Mouse (Mus musculus): Measurements from ENCODE around the gene Ndp. TPM values are rescaled to one million over a fixed set of nuclear protein-coding genes. Genes with fewer than 3 reads are reported as not detected.
A peak's percentile ranks its signal among the peaks of the same experiment; 100 is the strongest.

Ndp gene
- polyA plus RNA-seq (2015; fragmentation: Nextera tagmentation; extraction: Ambion mirVana) = 8.6 and 8.8 TPM in 2 replicates

DNA sequence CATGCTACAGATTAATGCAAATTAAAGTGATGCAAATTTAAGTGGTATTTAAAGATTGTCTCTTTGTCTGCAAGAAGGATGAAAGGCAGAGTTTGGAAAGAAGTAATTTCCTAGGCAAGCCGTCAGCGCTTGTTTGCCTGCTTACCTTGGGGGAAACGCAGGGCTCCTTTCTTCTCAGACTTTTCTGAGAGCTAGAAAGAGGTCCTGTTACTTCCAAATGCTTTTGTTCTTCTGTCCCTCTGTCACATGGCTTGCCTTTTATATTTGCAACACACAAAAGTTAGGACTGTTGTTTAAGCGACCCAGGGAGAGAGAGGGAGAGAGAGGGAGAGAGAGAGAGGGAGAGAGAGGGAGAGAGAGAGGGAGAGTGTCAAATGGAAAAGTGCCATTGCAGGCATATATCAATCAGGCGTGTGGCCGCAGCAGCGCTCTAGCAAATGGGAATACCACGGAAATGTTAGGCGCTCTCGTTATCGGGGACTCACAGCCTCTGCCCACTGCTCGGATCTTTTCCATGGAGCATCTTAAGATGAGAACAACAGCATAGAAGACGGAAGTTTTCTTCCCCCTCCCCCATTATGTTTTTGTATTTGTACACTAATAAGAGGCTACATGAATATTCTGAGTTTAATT lies at the start of gene Ndp:
TSS of gene Ndp (minus strand) at position 534 of the 633 bp plus-strand sequence.
- peak; percentile 38; the same call in 1 of the 2 replicates for ATAC-seq (ENCODE audit: low read depth)
- peak within 1 kb of the TSS; percentile 31 for H3K4me3 ChIP-seq
- H3K4me1 ChIP-seq (replicated peaks) = no peaks in the 10 kb centered on the region
- H3K36me3 ChIP-seq = no peaks in the 10 kb centered on the region
- H3K9ac ChIP-seq = peak within 1 kb of the TSS; percentile 41
- WGBS = 19% methylated on average over 13 of the region's 13 CpGs
- no peaks in the 10 kb centered on the region for H3K9me3 ChIP-seq
- no peaks in the 10 kb centered on the region for H3K27me3 ChIP-seq
- H3K27ac ChIP-seq (replicated peaks) = peak within 1 kb of the TSS; percentile 54
- H3K4me2 ChIP-seq = peak within 1 kb of the TSS; percentile 58

DNA sequence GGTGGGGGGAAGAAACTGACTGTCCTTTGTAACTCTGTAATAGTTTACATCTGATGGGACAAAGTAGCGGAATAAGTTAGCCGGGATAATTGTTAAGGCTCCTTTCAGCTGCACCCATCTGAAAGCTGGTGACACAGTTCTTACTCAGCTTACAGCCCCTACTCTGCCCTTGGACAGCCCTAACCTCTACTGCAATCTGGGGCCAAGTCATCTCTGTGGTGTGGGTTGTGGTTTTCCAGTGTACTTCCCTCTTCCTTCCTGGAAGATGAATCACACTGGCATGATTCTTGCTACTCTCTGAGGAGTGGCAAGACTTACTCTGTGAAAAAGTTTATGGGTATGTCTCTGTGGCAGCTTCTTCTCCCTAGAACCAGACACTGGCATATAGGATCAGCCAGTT lies 43.2 kb upstream of the Ndp start:
- no peak overlapping the region for H3K9ac ChIP-seq
- ATAC-seq (ENCODE audit: low read depth) = no peak
- no peak overlapping the region for H3K4me3 ChIP-seq
- WGBS = 79% methylated on average over 2 of the region's 2 CpGs
- H3K4me1 ChIP-seq (replicated peaks) = no peaks in the 10 kb centered on the region
- no peak overlapping the region for H3K27ac ChIP-seq (replicated peaks)
- H3K36me3 ChIP-seq = no peaks in the 10 kb centered on the region
- no peaks in the 10 kb centered on the region for H3K9me3 ChIP-seq
- no peaks in the 10 kb centered on the region for H3K27me3 ChIP-seq
- H3K4me2 ChIP-seq = no peak overlapping the region

DNA sequence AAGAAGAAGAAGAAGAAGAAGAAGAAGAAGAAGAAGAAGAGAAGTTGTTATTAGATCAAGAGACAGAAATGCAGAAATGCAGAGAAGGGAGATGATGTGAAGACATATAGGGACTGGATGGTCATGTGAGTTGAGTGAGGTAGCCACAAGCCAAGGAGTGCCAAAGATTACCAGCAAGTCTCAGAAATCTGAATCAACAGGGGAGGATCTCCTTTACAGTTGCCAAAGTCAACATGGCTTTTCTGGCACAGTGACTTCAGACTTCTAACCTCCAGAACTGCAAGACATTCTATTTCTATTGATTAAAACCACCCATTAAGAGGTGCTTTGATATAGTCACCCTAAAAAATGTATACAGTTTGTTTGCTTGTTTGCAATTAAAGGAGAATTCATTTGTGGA lies 6.4 kb upstream of the Ndp start:
- H3K9ac ChIP-seq = no peak overlapping the region
- no peak overlapping the region for H3K4me2 ChIP-seq
- H3K4me1 ChIP-seq (replicated peaks) = no peaks in the 10 kb centered on the region
- no peak for ATAC-seq (ENCODE audit: low read depth)
- no peaks in the 10 kb centered on the region for H3K27me3 ChIP-seq
- H3K27ac ChIP-seq (replicated peaks) = no peak overlapping the region
- H3K4me3 ChIP-seq = no peak overlapping the region
- no peaks in the 10 kb centered on the region for H3K9me3 ChIP-seq
- H3K36me3 ChIP-seq = no peaks in the 10 kb centered on the region

DNA sequence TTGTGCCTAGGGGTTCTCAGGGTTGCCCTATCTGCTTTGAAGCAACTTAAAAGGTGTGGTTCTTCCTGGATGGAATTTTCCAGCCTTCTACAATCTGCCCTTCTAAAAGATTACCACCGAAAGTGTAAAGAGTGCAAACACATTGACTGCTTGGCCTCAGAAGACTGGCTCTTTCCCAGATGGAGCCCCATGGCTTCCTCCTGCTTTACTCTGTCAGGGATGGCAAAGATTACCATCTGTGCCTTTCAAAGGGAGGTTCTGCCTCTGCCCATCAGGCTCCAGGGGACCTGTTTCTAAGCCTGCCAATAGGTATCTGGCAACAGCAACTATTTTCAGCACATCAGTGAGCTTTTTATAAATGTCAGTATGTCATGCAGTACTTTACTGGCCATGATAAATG lies 1.5 kb upstream of the Ndp start:
- Histone ChIP-seq H3K27ac (replicated peaks) (no peak overlapping the region), H3K9me3 (no peaks in the 10 kb centered on the region), H3K4me1 (replicated peaks) (no peaks in the 10 kb centered on the region), H3K27me3 (no peaks in the 10 kb centered on the region), H3K4me2 (no peak overlapping the region), H3K9ac (no peak overlapping the region), H3K36me3 (no peaks in the 10 kb centered on the region), H3K4me3 (no peak overlapping the region)
- no peak for ATAC-seq (ENCODE audit: low read depth)
- 76% methylated on average over 1 of the region's 1 CpGs for WGBS

DNA sequence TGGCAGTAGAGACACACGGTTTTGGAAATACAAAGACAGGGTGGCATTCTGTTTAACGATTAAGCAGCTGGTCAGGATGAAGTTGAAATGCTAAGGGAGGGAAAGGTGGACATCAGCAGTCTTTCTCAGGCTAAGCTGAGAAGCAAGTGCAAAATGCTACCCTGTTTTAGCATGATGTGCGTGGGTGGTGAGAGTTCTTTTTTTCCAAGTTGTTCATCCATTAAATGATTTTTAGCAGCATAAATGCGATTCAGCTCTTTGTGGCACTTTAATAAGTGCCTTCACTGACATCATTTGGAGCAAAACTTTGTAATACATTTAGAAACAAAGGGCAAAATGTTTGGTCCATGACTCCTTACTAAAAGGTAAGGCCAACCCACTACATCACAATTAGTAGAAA lies 337 bp upstream of the Ndp start:
- Histone ChIP-seq H3K27ac (replicated peaks) (0 out of 2 replicates have a peak overlapping the region, but pooled peaks have one; percentile 54), H3K9ac (peak overlapping the region; percentile 41; the same call in 1 of the 2 replicates), H3K27me3 (no peaks in the 10 kb centered on the region), H3K9me3 (no peaks in the 10 kb centered on the region), H3K4me2 (peak overlapping the region; percentile 58), H3K36me3 (no peaks in the 10 kb centered on the region), H3K4me1 (replicated peaks) (no peaks in the 10 kb centered on the region), H3K4me3 (peak overlapping the region; percentile 31)
- ATAC-seq (ENCODE audit: low read depth) = no peak
- WGBS = 25% methylated on average over 4 of the region's 4 CpGs

DNA sequence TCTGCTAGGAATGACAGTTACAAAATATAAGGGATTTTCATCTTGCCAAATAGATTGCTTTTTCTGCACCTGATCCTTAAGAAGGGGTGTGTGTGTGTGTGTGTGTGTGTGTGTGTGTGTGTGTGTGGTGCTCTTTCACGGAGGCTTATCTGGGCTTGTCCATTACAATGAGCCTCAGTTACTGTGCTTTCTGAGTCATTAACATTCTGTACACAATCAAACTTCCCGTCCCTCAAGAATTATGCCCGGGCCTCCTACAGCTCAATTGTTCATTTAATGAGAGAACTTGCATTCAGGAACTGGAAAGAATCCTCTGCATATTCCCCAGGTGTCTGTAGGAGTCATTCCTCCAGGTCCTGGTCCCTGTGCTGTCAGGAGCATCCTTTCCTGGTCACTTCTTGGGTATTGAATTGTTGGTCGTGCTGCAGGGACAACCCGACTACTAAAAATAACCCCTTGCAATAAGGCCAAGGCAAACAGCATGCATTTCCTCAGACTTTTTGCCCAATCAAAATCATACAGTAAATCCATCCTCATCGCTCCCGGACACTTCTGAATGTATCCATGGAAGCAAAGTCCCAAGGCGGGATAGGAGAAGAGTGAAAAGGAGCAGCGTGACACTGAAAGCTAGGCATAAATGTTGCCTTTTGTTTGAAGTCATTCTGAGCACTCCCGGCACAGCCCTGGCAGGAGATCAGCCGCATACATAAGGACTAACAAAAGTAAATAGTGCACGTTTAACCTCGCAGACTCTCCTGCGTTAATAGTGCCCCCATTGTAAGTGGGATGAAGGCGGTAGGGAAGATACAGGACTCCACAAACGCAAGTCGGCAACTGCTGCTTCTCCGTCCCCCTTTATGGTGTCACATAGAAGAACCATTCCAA lies 1.1 kb downstream of the Ndp start:
- H3K36me3 ChIP-seq = no peaks in the 10 kb centered on the region
- no peaks in the 10 kb centered on the region for H3K4me1 ChIP-seq (replicated peaks)
- H3K27ac ChIP-seq (replicated peaks) = peak overlapping the region; percentile 54
- no peaks in the 10 kb centered on the region for H3K9me3 ChIP-seq
- peak; percentile 73 for ATAC-seq (ENCODE audit: low read depth)
- no peaks in the 10 kb centered on the region for H3K27me3 ChIP-seq
- peak overlapping the region; percentile 58 for H3K4me2 ChIP-seq
- peak overlapping the region; percentile 41; the same call in 1 of the 2 replicates for H3K9ac ChIP-seq
- 21% methylated on average over 18 of the region's 18 CpGs for WGBS
- peak overlapping the region; percentile 31 for H3K4me3 ChIP-seq

DNA sequence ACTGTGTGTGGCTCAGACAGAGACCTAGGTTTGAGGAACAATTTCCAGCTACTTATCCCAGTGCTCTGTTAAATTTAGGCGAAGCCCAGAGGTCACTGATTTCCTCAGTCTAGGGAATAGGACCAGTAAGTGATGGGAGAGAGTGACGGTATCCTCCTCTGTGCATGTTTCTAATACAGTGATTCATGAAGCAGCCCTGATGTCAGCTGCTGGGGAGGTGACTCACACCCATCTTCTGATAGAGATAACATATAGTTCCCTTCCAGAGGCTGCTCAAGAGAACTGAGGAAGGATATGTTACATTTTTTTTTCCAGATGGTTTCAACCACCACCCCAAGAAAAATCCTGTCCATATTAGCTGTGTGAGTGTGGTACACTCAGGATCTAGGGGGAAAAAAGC lies 2.9 kb downstream of the Ndp start:
- Histone ChIP-seq H3K4me1 (replicated peaks) (no peaks in the 10 kb centered on the region), H3K4me2 (no peak overlapping the region), H3K9me3 (no peaks in the 10 kb centered on the region), H3K27me3 (no peaks in the 10 kb centered on the region), H3K4me3 (no peak overlapping the region), H3K36me3 (no peaks in the 10 kb centered on the region), H3K9ac (no peak overlapping the region), H3K27ac (replicated peaks) (no peak overlapping the region)
- ATAC-seq (ENCODE audit: low read depth) = no peak
- 75% methylated on average over 2 of the region's 2 CpGs for WGBS

DNA sequence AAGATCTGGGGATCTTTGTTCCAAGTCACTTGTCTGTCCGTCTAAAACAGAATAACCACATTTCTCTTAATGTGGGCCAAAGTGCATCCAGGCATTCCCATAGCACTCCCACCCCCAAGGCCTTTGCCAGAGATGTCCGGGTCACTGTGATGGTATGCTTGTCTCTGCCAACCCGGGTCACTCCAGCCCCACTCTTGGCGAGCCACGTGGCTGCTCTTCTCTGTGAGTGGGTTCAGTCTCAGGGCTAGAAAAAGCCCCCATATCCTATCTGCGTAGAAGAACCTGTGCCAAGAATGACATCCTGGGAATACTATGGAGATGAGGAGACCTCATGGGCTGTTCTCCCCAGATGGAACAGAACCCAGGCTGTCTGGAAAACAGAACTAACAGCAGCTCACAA lies 4.0 kb downstream of the Ndp start:
- Histone ChIP-seq H3K4me3 (no peak overlapping the region), H3K9me3 (no peaks in the 10 kb centered on the region), H3K27ac (replicated peaks) (no peak overlapping the region), H3K9ac (no peak overlapping the region), H3K4me2 (no peak overlapping the region), H3K4me1 (replicated peaks) (no peaks in the 10 kb centered on the region), H3K36me3 (no peaks in the 10 kb centered on the region), H3K27me3 (no peaks in the 10 kb centered on the region)
- WGBS = 64% methylated on average over 6 of the region's 6 CpGs
- ATAC-seq (ENCODE audit: low read depth) = no peak

DNA sequence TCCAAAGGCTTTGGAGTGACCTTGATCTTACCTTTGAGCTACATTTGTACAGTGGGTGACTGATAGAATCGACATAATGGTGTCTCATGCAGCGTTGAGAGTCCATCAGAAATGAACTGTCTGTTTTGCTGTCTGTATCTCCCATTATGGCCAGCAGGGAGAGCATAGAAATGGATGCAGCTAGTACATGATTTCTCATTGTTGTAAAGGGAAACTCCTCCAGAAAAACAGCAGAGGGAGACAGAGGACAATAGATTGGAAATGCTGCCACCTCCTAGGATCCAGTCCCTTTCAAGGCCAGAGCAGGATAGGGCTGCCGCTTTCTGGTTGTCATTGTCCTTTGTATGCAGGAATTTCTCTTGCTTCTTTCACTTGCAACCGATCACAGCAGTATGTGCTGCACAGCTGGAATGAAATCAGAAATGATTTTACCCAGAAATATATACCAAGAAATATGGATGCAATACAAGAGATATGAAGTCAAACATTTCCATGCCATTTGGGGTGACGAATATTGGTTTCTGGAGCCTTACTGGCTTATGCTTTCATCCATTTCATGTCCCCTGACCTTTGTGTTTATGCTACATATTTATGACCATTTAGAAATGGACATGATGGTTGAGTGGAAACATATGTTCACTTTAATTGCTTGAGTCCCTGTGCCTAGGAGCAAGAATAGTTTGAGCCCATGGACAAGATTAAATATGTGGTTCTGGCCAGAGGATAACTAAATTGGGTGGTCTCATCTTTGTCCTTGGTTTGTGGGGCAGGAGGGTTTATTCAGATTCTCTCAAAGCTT lies 17.0 kb downstream of the Ndp start:
- H3K27ac ChIP-seq (replicated peaks) = peak overlapping the region; percentile 23; the same call in 1 of the 2 replicates
- no peaks in the 10 kb centered on the region for H3K36me3 ChIP-seq
- WGBS = 41% methylated on average over 5 of the region's 5 CpGs
- no peak overlapping the region for H3K4me2 ChIP-seq
- H3K4me1 ChIP-seq (replicated peaks) = no peaks in the 10 kb centered on the region; the same call in 1 of the 2 replicates
- no peak overlapping the region for H3K4me3 ChIP-seq
- H3K9me3 ChIP-seq = no peaks in the 10 kb centered on the region
- H3K27me3 ChIP-seq = no peaks in the 10 kb centered on the region
- ATAC-seq (ENCODE audit: low read depth) = peak; percentile 98
- no peak overlapping the region for H3K9ac ChIP-seq

DNA sequence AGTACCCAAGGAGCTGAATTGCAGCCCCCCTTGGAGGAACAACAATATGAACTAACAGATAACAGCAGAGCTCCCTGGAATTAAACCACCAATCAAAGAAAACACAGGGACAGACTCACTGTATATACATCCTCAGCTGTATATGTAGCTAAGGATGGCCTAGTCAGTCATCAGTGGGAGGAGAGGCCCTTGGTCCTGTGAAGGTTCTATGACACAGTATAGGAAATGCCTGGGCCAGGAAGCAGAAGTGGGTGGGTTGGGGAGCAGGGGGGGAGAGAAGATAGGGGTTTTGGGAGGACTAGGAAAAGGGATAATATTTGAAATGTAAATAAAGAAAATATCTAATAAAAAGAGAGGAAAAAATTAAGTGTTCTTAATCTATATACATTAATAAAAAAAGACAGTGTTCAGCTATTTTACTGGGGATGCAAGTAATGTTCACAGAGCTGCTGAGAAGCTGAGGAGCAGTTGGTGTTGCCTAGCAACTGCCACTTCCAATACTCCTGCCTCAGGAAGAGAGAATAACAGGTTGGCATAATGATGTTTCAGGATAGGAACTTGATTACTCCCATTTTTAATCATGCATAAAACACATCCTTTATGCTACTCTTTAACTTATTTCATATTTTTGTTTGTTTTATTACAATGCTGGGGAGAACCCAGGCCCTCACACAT lies 43.8 kb downstream of the Ndp start:
- ATAC-seq (ENCODE audit: low read depth) = no peak
- Histone ChIP-seq H3K9me3 (no peaks in the 10 kb centered on the region), H3K27ac (replicated peaks) (no peak overlapping the region), H3K4me2 (no peak overlapping the region), H3K4me3 (no peak overlapping the region), H3K4me1 (replicated peaks) (no peaks in the 10 kb centered on the region), H3K9ac (no peak overlapping the region), H3K36me3 (no peaks in the 10 kb centered on the region), H3K27me3 (no peaks in the 10 kb centered on the region)

DNA sequence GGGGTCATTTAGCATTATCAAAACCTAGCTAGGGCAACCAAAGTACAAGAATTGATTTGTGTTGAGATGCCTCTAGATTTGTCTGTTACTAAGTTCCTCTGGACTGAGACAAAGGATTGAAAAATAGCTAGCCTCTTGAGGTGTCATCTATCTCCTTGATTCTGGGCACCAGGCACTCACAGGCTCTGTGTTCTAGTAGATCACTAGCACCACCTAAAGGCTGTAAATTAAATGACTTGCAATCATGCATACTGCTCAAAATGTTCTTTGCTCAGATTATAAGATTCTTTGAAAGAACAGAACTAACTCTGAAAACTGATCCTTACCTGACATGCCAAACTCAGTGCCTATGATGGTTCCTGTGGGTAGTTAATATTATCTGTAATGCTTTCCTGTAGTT lies 51.3 kb downstream of the Ndp start:
- Histone ChIP-seq H3K4me1 (replicated peaks) (no peaks in the 10 kb centered on the region), H3K4me3 (no peak overlapping the region), H3K36me3 (no peaks in the 10 kb centered on the region), H3K9me3 (no peaks in the 10 kb centered on the region), H3K9ac (no peak overlapping the region), H3K4me2 (no peak overlapping the region), H3K27me3 (no peaks in the 10 kb centered on the region), H3K27ac (replicated peaks) (no peak overlapping the region)
- ATAC-seq (ENCODE audit: low read depth) = no peak
